Comparison of ENCODE assay signal across 14 mouse cellular contexts in genomic region chr16:10668453-10668852, GRCm38 (mm10).
DNase-seq lines count a peak whose midpoint lies in the region; ATAC-seq and TF ChIP-seq lines count a peak whose summit lies in the region.
"Had no signal": no experiment of that assay in that cellular context is flagged by ENCODE, and none has a peak within 500 bp of the region (broad histone marks: within the 10 kb centered on the region; RNA-seq: fewer than 3 reads in every experiment).

No protein-coding gene starts in this region.

- no peaks in the 10 kb centered on the region for H3K9me3 ChIP-seq in embryonic facial prominence, embryonic 13.5 days
- H3K9me3 ChIP-seq: embryonic facial prominence, embryonic 12.5 days; forebrain, embryonic 13.5 days had no signal

- no peak overlapping the region for H3K4me2 ChIP-seq in embryonic facial prominence, embryonic 13.5 days
- H3K4me2 ChIP-seq: embryonic facial prominence, embryonic 12.5 days; forebrain, embryonic 13.5 days had no signal

- peak overlapping the region; percentile 12; the same call in 1 of the 2 replicates for H3K27ac ChIP-seq in gastrocnemius, adult 2 months
- H3K27ac ChIP-seq in embryonic facial prominence, embryonic 13.5 days: no peak overlapping the region; the same call in 1 of the 2 replicates
- H3K27ac ChIP-seq: embryonic facial prominence, embryonic 12.5 days; forebrain, embryonic 13.5 days had no signal

- H3K4me3 ChIP-seq in gastrocnemius, adult 2 months: no peak overlapping the region
- no peak overlapping the region for H3K4me3 ChIP-seq in embryonic facial prominence, embryonic 13.5 days
- H3K4me3 ChIP-seq: embryonic facial prominence, embryonic 12.5 days; forebrain, embryonic 13.5 days had no signal

- H3K36me3 ChIP-seq in embryonic facial prominence, embryonic 13.5 days: no peaks in the 10 kb centered on the region
- H3K36me3 ChIP-seq: embryonic facial prominence, embryonic 12.5 days had no signal

- no peak for DNase-seq in gastrocnemius, adult 2 months
- DNase-seq in gastrocnemius, postnatal 10 days: no peak
- DNase-seq in 416B (ENCODE audit: low read depth): peak; percentile 27
- DNase-seq in skeletal muscle tissue, adult 2 months (ENCODE audit: low read depth, low spot score): peak; percentile 24
- DNase-seq in kidney, postnatal 14 days: no peak
- DNase-seq in layer of hippocampus, adult 9-11 months: no peak
- no peak for DNase-seq in cerebellum, adult 11-12 months
- DNase-seq: cerebellum, adult 9-11 months; heart, postnatal 14 days; kidney, adult 18-20 months; lung, adult 2 months had no signal

- no peak for TF ChIP-seq CTCF in gastrocnemius, adult 2 months (IDR thresholded peaks at IDR 0.05)

- H3K9ac ChIP-seq in embryonic facial prominence, embryonic 13.5 days: peak overlapping the region; percentile 17; the same call in 1 of the 2 replicates
- H3K9ac ChIP-seq: embryonic facial prominence, embryonic 12.5 days; forebrain, embryonic 13.5 days had no signal

- 58% methylated on average over 8 of the region's 8 CpGs for WGBS in embryonic facial prominence, embryonic 13.5 days

- H3K27me3 ChIP-seq in embryonic facial prominence, embryonic 13.5 days: no peaks in the 10 kb centered on the region
- H3K27me3 ChIP-seq: embryonic facial prominence, embryonic 12.5 days; forebrain, embryonic 13.5 days had no signal

- peaks cover 32% of the 10 kb centered on the region for H3K4me1 ChIP-seq in embryonic facial prominence, embryonic 13.5 days

- intact Hi-C loops in gastrocnemius, adult 2 months (cut with DNase I): loop anchor here (5.0 kb wide), 1 partner anchor 99 kb away; no protein-coding TSS in a partner anchor

- ATAC-seq in embryonic facial prominence, embryonic 13.5 days (ENCODE audit: insufficient number of reproducible peaks, insufficient read depth, low FRiP score, low TSS enrichment, low read depth): no peak
- ATAC-seq: forebrain, embryonic 13.5 days had no signal

Comparison
In these comparisons a context has a peak if more than half of its experiments do, and no peak if none do; other contexts are left out.
1. DNase-seq: peak in 416B (single experiment) and skeletal muscle tissue, adult 2 months (single experiment); none in gastrocnemius, adult 2 months (single experiment), gastrocnemius, postnatal 10 days (single experiment), kidney, postnatal 14 days (single experiment), layer of hippocampus, adult 9-11 months (single experiment) and cerebellum, adult 11-12 months (single experiment).